Mouse (Mus musculus): ENCODE data around the gene Fam84a. TPM values are rescaled to one million over a fixed set of nuclear protein-coding genes. Genes with fewer than 3 reads are reported as not detected.

Gene Fam84a
- polyA plus RNA-seq, 1 experiment from 2014 or later = 2.3 TPM

DNA sequence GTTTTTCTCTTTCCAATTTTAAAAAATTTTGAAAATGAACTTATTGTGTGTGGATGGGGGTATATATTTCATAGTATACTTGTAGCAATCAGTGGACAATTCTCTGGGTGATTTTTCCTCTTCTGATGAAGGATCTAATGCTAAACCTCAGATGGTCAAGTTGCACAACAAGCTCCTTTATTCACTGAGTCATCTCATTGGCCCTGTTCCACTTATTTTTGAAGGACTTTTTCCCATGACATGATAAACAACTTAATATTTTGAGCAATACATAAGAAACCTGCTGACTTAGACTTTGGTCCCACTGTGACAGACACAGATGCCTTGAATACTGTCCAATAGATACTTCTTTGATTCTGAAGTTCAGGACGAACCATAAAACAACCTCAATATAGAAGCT, 14.8 kb downstream of the Fam84a start:
- Histone ChIP-seq H3K4me1 (replicated peaks) (no peaks in the 10 kb centered on the region), H3K27me3 (replicated peaks) (no peaks in the 10 kb centered on the region), H3K4me3 (no peak overlapping the region), H3K36me3 (no peaks in the 10 kb centered on the region), H3K27ac (ENCODE audit: poor library complexity, severe bottlenecking) (no peak overlapping the region), H3K9ac (no peak overlapping the region), H3K9me3 (replicated peaks) (no peaks in the 10 kb centered on the region), H3K4me2 (no peak overlapping the region)
- no peak for ATAC-seq (ENCODE audit: insufficient number of reproducible peaks, low FRiP score)
- 73% methylated on average over 1 of the region's 1 CpGs for WGBS

DNA sequence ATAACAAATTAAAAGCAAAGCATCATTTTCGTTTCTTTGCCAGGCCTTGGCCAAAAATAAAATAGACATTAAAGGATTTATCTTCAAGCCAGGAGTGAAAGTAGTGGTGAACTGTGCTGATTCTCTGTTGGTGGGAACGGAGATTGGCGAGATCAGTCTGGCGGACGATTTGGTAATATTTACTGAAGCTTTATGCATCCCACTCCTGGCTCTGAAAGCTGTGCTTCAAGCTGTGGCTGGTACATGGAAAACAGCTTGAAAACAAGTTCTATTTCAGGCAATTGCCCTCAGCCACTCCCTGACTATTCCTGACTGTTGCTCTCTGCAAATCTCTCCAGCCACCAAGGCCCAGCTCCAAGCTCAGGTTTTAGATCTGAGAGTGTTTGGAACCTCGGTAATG, 37.1 kb downstream of the Fam84a start:
- H3K9ac ChIP-seq = no peak overlapping the region
- no peaks in the 10 kb centered on the region for H3K27me3 ChIP-seq (replicated peaks)
- no peak overlapping the region for H3K4me3 ChIP-seq
- H3K4me1 ChIP-seq (replicated peaks) = no peaks in the 10 kb centered on the region
- no peak for ATAC-seq (ENCODE audit: insufficient number of reproducible peaks, low FRiP score)
- H3K36me3 ChIP-seq = no peaks in the 10 kb centered on the region
- no peaks in the 10 kb centered on the region for H3K9me3 ChIP-seq (replicated peaks)
- WGBS = 70% methylated on average over 6 of the region's 6 CpGs
- H3K4me2 ChIP-seq = no peak overlapping the region
- H3K27ac ChIP-seq (ENCODE audit: poor library complexity, severe bottlenecking) = no peak overlapping the region

DNA sequence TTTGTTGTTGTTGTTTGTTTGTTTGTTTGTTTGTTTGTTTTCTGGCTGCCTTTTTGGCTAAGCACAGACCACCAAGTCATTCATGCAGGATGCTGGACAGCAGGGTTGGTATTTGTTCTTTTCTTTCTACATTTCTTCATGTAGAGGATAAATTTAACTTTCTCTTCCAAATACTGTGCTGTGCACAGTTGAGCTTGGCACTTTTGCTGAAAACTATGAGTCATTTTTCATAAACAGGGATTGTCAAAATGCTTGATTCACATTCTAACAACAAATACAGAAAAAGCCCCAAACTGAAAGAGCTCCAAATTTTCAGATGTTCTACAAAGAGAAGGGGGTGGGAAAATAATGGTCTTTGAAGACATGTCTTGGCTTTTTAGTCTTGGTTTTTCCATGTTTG, 54.9 kb downstream of the Fam84a start:
- no peaks in the 10 kb centered on the region for H3K4me1 ChIP-seq (replicated peaks)
- no peak for ATAC-seq (ENCODE audit: insufficient number of reproducible peaks, low FRiP score)

More for the DNA sequence above, 54.9 kb downstream of the Fam84a start:
- H3K27ac ChIP-seq (ENCODE audit: poor library complexity, severe bottlenecking) = no peak overlapping the region
- no peaks in the 10 kb centered on the region for H3K27me3 ChIP-seq (replicated peaks)
- no peak overlapping the region for H3K9ac ChIP-seq
- H3K4me3 ChIP-seq = no peak overlapping the region
- no peaks in the 10 kb centered on the region for H3K36me3 ChIP-seq
- H3K4me2 ChIP-seq = no peak overlapping the region
- H3K9me3 ChIP-seq (replicated peaks) = no peaks in the 10 kb centered on the region

All from heart, embryonic 12.5 days (tissue).